Mouse (Mus musculus) liver (tissue): ENCODE data around the gene Meox1.

Experiments
- DNase-seq: peaks from one replicate; pipeline ENCODE4 v3.0.0-alpha.2; 2020; ENCODE audit warnings: mixed read lengths

Gene Meox1

GRCm38 (mm10) chr11:101847509-101847908 is 46.7 kb downstream of the Meox1 start:
- no peak for DNase-seq

GRCm38 (mm10) chr11:101842773-101843163 is 51.4 kb downstream of the Meox1 start:
- DNase-seq, result no peak

GRCm38 (mm10) chr11:101841998-101842772 is 52.0 kb downstream of the Meox1 start:
- DNase-seq, result no peak

- DNase-seq, result no peak
These were observed 53.8 kb downstream of the Meox1 start for GRCm38 (mm10) chr11:101840405-101840804.

GRCm38 (mm10) chr11:101839426-101839825 is 54.7 kb downstream of the Meox1 start:
- DNase-seq, result no peak

- no peak for DNase-seq
These were observed 62.2 kb downstream of the Meox1 start for GRCm38 (mm10) chr11:101832001-101832400.

- DNase-seq, result no peak
These were observed 63.6 kb downstream of the Meox1 start for GRCm38 (mm10) chr11:101830616-101831015.

GRCm38 (mm10) chr11:101830112-101830511 is 64.1 kb downstream of the Meox1 start:
- peak; percentile 36 for DNase-seq

GRCm38 (mm10) chr11:101828718-101829117 is 65.5 kb downstream of the Meox1 start:
- no peak for DNase-seq
